Mouse (Mus musculus) lung, postnatal 0 days (tissue): ENCODE results near the gene Spc24. TPM values are rescaled to one million over a fixed set of nuclear protein-coding genes. Genes with fewer than 3 reads are reported as not detected.
"Not testable (repeated sequence)": the region's sequence is repeated elsewhere in the genome, so short reads cannot be mapped to it uniquely, and the experiment has no call there.

Experiments
- ATAC-seq: fragments of 200-750 bp; cut with Nextera tagmentation; 2 replicates; pipeline ENCODE4 v1.8.0; 2017; ENCODE audit warnings: moderate library complexity
- DNase-seq: peaks from one replicate; pipeline ENCODE4 v3.0.0-alpha.2; 2016; ENCODE audit warnings: low spot score
- H3K27ac ChIP-seq: fragments of 300-500 bp; sonication (generic); 2 replicates; pipeline ENCODE4 v1.5.1; 2014; ENCODE audit warnings: antibody characterized with exemption, mild to moderate bottlenecking, low read length, mixed read lengths
- H3K27me3 ChIP-seq: fragments of 300-500 bp; sonication (generic); replicated peaks from 2 replicates; pipeline ENCODE4 v1.6.1; 2014; ENCODE audit warnings: low read length, mixed read lengths; ENCODE audit not compliant: insufficient read depth
- H3K36me3 ChIP-seq: fragments of 300-500 bp; sonication (generic); 2 replicates; pipeline ENCODE4 v1.6.1; 2014; ENCODE audit warnings: low read length, mixed read lengths; ENCODE audit not compliant: insufficient read depth
- H3K4me1 ChIP-seq: fragments of 300-500 bp; sonication (generic); 2 replicates; pipeline ENCODE4 v1.6.1; 2014; ENCODE audit warnings: antibody characterized with exemption, low read depth, low read length, mixed read lengths; ENCODE audit not compliant: insufficient read depth
- H3K4me2 ChIP-seq: fragments of 300-500 bp; sonication (generic); replicated peaks from 2 replicates; pipeline ENCODE4 v1.6.1; 2014; ENCODE audit warnings: low read depth, mild to moderate bottlenecking, low read length, moderate library complexity, mixed read lengths
- H3K4me3 ChIP-seq: fragments of 300-500 bp; sonication (generic); 2 replicates; pipeline ENCODE4 v1.5.1; 2014; ENCODE audit warnings: low read depth, low read length
- H3K9ac ChIP-seq: fragments of 300-500 bp; sonication (generic); replicated peaks from 2 replicates; pipeline ENCODE4 v1.6.1; 2014; ENCODE audit warnings: low read depth, mild to moderate bottlenecking
- H3K9me3 ChIP-seq: fragments of 300-500 bp; sonication (generic); 2 replicates; pipeline ENCODE4 v1.6.1; 2016; ENCODE audit warnings: low read length, mixed read lengths
- CTCF ChIP-seq: IDR thresholded peaks from 2 replicates; pipeline ENCODE4 v1.5.1; 2016; ENCODE audit warnings: antibody characterized with exemption, mild to moderate bottlenecking
- EP300 ChIP-seq: IDR thresholded peaks from 2 replicates; pipeline ENCODE4 v1.6.1; 2016; ENCODE audit warnings: antibody characterized with exemption, mild to moderate bottlenecking, control low read depth
- WGBS: fragments of 180-500 bp; shearing (Covaris S2); extraction: QIAGEN DNeasy Blood & Tissue Kit; methylation state at CpG from one replicate; pipeline ENCODE4 v1.1.7; 2014; 5-methylcytosine and 5-hydroxymethylcytosine counted together
- polyA plus RNA-seq: library from polyadenylated mRNA; unstranded; fragments of >200 nt; fragmentation: Nextera tagmentation; extraction: Ambion mirVana; gene quantifications from 2 replicates; pipeline ENCODE4 v1.2.1, GENCODE M21; 2015

Gene Spc24
- polyA plus RNA-seq, 1 experiment from 2014 or later, result 15.7 TPM

DNA sequence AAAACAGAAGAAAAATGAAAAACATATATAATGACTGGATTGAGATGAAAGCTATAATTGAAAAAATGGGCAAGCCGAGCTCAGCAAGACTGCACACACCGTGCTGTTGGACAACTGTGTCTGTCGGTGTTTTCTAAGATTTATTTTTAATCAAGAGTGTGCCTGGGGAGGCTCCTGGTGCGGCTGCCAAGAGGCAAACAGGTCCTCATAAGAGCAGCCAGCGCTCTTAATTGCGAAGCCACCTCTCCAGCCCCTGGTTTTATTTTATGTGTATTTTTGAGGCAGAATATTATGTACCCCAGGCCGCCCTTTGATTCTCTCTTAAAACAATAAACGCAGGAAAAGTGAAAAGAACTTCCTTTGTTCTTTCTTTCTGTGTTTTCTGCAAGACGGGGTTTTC is 28.1 kb upstream of the Spc24 start:
- no peaks in the 10 kb centered on the region for H3K9me3 ChIP-seq
- no peak overlapping the region for H3K9ac ChIP-seq
- no peaks in the 10 kb centered on the region for H3K27me3 ChIP-seq
- no peak for DNase-seq
- peaks cover 10% of the 10 kb centered on the region; the same call in 1 of the 2 replicates for H3K36me3 ChIP-seq
- peaks cover 21% of the 10 kb centered on the region; the same call in 1 of the 2 replicates for H3K4me1 ChIP-seq
- peak overlapping the region; percentile 91 for H3K27ac ChIP-seq
- WGBS, result 48% methylated on average over 9 of the region's 9 CpGs
- no peak overlapping the region for H3K4me2 ChIP-seq
- H3K4me3 ChIP-seq, result no peak overlapping the region
- ATAC-seq, result no peak
- no peak for TF ChIP-seq CTCF
- no peak for TF ChIP-seq EP300

DNA sequence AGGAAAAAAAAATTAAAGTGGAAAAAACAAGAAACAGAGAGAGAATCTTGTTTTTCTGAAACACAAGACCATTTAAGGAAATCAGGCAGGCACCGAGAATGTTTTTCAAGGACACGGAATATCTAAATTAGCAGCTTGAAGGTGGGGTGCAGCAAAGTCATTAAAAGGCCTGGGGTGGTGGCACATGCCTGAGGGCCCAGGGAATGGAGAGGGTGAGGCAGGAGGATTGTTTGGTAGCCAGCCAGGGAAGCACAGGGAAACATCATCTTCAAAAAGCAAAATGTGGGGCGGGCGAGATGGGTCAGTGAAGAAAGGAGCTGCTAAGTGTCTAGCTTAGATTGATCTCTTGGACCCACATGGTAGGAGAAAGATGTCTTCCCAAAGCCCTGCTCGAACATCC is 27.6 kb upstream of the Spc24 start:
- Histone ChIP-seq H3K27ac (peak overlapping the region; percentile 91), H3K4me2 (no peak overlapping the region), H3K4me1 (peaks cover 15% of the 10 kb centered on the region; the same call in 1 of the 2 replicates), H3K9ac (no peak overlapping the region), H3K36me3 (peaks cover 7% of the 10 kb centered on the region; the same call in 1 of the 2 replicates), H3K27me3 (no peaks in the 10 kb centered on the region), H3K4me3 (no peak overlapping the region), H3K9me3 (no peaks in the 10 kb centered on the region)
- WGBS, result 56% methylated on average over 5 of the region's 5 CpGs
- DNase-seq (no peak), ATAC-seq (no peak)
- TF ChIP-seq EP300, result no peak
- TF ChIP-seq CTCF, result no peak

DNA sequence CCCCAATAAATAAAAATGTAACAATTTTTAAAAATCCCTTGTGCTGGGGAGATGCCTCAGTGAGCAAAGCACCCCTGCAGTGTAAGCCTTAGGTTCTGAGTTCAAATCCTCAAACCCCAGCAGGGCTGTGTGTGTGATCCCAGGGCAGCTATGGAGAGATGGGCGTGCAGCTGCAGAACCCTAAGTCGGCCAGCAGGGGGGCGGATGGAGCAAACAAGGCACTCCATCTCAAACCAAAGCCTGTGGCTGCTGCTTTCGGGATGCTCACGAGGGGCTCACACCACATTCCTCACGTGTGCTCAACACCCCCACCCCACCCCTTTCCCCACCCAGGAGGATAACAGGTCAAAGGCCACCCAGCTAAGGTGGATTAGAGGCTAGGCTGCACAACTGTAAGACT is 26.8 kb upstream of the Spc24 start:
- ATAC-seq, result no peak
- no peak overlapping the region for H3K4me2 ChIP-seq
- peak overlapping the region; percentile 91 for H3K27ac ChIP-seq
- H3K4me1 ChIP-seq, result peaks cover 11% of the 10 kb centered on the region; the same call in 1 of the 2 replicates
- H3K36me3 ChIP-seq, result peaks cover 7% of the 10 kb centered on the region; the same call in 1 of the 2 replicates
- 10% methylated on average over 6 of the region's 6 CpGs for WGBS
- no peak overlapping the region for H3K9ac ChIP-seq
- DNase-seq, result peak; percentile 79
- no peaks in the 10 kb centered on the region for H3K27me3 ChIP-seq
- TF ChIP-seq CTCF, result peak; percentile 85
- no peak for TF ChIP-seq EP300
- no peak overlapping the region for H3K4me3 ChIP-seq
- no peaks in the 10 kb centered on the region for H3K9me3 ChIP-seq

DNA sequence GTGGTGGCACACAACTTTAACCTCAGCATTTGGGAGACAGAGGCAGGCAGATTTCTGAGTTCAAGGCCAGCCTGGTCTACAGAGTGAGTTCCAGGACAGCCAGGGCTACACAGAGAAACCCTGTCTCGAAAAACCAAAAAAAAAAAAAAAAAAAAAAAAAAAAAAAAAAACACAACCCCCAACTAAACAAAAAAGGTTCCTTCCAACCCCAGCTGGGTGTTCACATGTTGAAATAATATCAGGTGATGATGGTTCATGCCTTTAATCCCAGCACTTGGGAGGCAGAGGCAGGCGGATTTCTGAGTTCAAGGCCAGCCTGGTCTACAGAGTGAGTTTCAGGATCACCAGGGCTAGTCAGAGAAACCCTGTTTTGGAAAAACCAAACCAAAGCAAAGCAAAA is 26.2 kb upstream of the Spc24 start:
- not testable (repeated sequence) for H3K4me2 ChIP-seq, ATAC-seq, DNase-seq, H3K9me3 ChIP-seq, H3K9ac ChIP-seq, H3K36me3 ChIP-seq, H3K4me1 ChIP-seq, H3K4me3 ChIP-seq, H3K27me3 ChIP-seq
- peak overlapping the region; percentile 92 for H3K27ac ChIP-seq
- whole genome bisulfite sequencing, result 76% methylated on average over 1 of the region's 2 CpGs

DNA sequence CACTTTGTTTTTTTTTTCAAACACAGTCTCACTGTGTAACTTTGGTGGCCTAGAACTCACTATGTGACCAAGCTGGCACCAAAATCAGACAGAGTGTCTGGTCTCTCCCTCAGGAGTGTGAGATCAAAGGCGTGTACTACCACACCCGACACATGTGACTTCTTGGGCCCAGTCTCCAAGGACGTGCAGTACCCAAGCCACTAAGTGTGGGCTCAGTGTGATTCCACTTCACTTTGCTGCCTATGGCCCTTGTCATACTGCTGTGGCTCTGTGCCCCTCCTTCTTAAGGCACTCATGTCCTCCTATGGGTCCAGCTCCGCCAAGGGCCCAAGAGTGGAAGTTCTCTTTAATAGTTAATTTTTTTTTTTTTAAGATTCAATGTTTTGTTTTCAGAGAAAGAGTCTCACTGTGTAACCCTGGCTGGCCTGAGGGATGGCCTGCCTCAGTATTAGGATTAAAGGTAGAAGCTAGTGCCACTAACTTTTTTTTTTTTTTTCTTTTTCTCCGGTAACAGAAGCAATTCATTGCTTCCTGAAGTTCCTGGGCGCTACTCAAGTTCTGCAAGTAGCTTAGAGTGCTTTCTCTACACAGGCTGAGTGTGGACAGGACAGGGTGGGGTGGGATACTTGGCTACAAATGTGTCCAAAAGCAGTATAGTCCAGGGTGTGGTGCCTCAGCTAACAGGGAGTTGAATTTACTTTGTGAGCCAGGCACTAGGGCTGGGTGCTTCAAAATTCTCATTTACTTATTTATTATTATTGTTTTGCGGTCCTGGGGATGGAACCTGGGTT is 24.6 kb upstream of the Spc24 start:
- H3K9ac ChIP-seq, result no peak overlapping the region
- no peaks in the 10 kb centered on the region for H3K9me3 ChIP-seq
- TF ChIP-seq EP300 (peak; percentile 95), CTCF (peak; percentile 24; the same call in 1 of the 2 replicates)
- H3K36me3 ChIP-seq, result peaks cover 11% of the 10 kb centered on the region
- DNase-seq (peak; percentile 93), ATAC-seq (peak; percentile 95)
- peak overlapping the region; percentile 92 for H3K27ac ChIP-seq
- H3K27me3 ChIP-seq, result no peaks in the 10 kb centered on the region
- H3K4me1 ChIP-seq, result peaks cover 4% of the 10 kb centered on the region; the same call in 1 of the 2 replicates
- no peak overlapping the region for H3K4me2 ChIP-seq
- no peak overlapping the region for H3K4me3 ChIP-seq
- WGBS, result 54% methylated on average over 7 of the region's 7 CpGs

DNA sequence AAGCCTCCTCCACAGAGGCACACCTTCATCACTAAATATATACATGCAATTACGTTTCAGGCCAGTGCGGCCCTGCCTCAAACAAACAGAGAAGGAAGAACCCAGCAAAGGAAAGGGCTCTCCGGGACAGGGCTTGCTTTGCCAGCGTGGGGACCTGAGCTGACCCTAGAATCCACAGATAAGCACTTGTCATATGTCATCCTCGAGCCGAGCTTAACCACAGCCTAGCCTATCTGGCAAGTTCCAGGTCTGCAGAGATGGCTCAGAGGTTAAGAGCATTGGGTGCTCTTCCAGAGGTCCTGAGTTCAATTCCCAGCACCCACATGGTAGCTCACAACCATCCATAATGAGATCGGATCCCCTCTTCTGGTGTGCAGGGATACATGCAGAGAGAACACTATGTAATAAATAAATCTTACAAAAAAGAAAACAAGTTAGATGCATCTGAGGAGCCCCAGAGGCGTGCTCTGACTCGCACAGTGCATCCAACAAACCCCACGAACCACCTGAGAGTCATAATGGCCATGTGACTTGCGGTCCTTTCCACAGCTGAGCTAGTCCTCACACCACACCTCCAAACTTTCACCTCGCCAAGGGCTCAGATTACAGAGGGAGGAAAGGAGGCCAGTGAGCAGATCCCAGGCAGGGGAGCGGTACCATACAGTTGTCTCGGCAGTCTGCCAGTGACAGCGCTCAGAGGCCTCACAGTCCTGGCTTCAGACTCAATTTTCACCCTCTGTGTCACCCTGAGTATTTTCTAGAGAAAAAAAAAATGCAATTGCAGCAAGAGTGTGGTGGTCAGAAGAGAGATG is 21.8 kb upstream of the Spc24 start:
- ATAC-seq, result no peak
- H3K36me3 ChIP-seq, result peaks cover 29% of the 10 kb centered on the region
- TF ChIP-seq CTCF, result no peak
- no peak for TF ChIP-seq EP300
- DNase-seq, result no peak
- no peak overlapping the region for H3K4me3 ChIP-seq
- H3K27ac ChIP-seq, result peak overlapping the region; percentile 54; the same call in 1 of the 2 replicates
- no peak overlapping the region for H3K9ac ChIP-seq
- H3K27me3 ChIP-seq, result no peaks in the 10 kb centered on the region
- WGBS, result 60% methylated on average over 15 of the region's 15 CpGs
- peaks cover 4% of the 10 kb centered on the region; the same call in 1 of the 2 replicates for H3K4me1 ChIP-seq
- no peaks in the 10 kb centered on the region for H3K9me3 ChIP-seq
- no peak overlapping the region for H3K4me2 ChIP-seq
